Mouse (Mus musculus): ENCODE measurements around the gene Ctse.

DNA sequence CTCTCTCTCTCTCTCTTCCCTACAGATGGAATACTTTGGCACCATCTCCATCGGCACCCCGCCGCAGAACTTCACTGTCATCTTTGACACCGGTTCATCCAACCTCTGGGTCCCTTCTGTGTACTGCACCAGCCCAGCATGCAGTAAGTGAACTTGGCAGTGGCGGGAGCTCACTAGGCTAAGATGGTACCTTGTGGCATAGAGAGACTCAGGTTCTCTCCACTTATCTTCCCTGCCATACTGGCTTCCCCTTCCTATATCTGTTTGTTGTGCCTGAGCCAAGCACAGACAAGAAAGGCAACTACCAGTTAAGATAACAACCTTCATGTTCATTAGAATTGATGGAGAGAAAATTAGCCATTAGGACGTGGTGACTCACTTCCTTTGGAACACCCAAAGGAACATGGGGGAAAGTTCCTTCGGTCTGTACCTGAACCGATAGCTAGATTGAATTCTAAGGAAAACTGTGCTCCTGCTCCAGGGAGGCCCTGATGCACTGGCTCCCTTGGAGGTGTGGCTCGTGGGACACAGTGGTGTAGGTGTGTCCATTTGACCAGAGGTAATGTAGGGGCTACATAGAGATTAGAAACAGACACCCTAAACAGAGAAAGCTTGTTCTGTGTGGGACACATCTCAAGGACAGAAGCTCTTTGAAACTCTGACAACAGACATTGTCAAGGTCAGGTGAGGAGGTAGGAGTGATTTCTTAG is 25.3 kb downstream of the Ctse start:
- TF ChIP-seq POLR2A (IDR thresholded peaks at IDR 0.05; ENCODE audit: borderline replicate concordance, insufficient read depth, low read length): no peak
- no peak for TF ChIP-seq CTCF (IDR thresholded peaks at IDR 0.05; ENCODE audit: borderline replicate concordance, insufficient read depth, low read depth, low read length)
